Mouse (Mus musculus): Measurements from ENCODE around the gene Wwox. TPM values are rescaled to one million over a fixed set of nuclear protein-coding genes. Genes with fewer than 3 reads are reported as not detected.

Wwox gene
- 3.0 and 3.3 TPM in 2 replicates for polyA plus RNA-seq (2012; rRNA removed)

GRCm38 (mm10) chr8:114439334-114440204, at the start of gene Wwox:
Wwox (plus strand) TSS chr8:114439655.

GRCm38 (mm10) chr8:114417786-114418185, 21.7 kb upstream of the Wwox start, which contains the start of gene Clec3a:
Clec3a (plus strand) TSS chr8:114418086.

Other genes with a start within 250 kb of the Wwox start
- gene Vat1l, start 234.0 kb upstream of the Wwox start, polyA plus RNA-seq (2012; rRNA removed) = 0.30 TPM in 2 replicates
- gene Clec3a, start 21.6 kb upstream of the Wwox start, polyA plus RNA-seq (2012; rRNA removed) = not detected in 2 replicates